8 mouse cellular contexts compared by ENCODE assay signal in the genomic region with DNA sequence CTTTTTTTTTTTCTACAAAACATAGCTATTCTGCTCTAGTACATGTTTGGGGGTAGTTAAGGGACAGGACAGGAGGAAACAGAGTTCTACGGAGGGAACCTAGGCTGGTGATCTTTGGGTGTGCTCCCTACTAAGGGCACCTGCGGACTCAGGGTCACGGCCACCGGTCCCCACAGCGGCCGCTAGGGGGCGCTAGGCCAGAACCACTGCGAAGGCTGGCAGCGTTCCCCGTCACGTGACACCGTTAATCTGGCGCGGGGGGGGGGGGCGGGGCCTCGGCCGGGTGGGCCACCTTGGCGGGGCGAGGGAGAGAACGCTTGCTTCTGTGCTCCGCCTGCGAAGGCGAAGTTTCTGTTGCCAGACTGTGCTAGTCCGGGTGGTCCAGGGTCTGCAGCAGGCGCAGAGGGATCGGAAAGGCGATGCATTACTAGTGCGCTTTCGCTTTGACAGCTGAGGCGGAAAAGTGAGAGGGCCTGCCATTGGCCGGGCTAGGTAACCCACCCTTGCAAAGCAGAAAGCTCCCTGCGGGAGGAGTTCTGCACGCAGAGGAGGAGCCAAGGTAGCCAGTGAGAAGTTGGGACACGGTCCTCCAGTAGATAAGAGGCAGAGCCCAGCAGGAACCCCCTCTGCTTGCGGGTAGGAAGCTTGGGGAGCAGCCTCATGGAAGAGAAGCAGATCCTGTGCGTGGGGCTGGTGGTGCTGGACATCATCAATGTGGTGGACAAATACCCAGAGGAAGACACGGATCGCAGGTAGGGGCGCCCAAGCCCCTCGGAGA. TPM values are rescaled to one million over a fixed set of nuclear protein-coding genes. Genes with fewer than 3 reads are reported as not detected.
DNase-seq lines count a peak whose midpoint lies in the region; ATAC-seq and TF ChIP-seq lines count a peak whose summit lies in the region.

Khk (plus strand) TSS at position 176 of the 778 bp plus-strand sequence.

- no peaks in the 10 kb centered on the region for H3K9me3 ChIP-seq in forebrain, embryonic 14.5 days (replicated peaks; ENCODE audit: control insufficient read depth, low read length)
- H3K9me3 ChIP-seq in liver, embryonic 16.5 days (replicated peaks; ENCODE audit: control insufficient read depth, low read length) = no peaks in the 10 kb centered on the region
- no peaks in the 10 kb centered on the region for H3K9me3 ChIP-seq in neural tube, embryonic 12.5 days
- H3K9me3 ChIP-seq in stomach, postnatal 0 days (ENCODE audit: control insufficient read depth, low read length) = no peaks in the 10 kb centered on the region

- no peaks in the 10 kb centered on the region for H3K27me3 ChIP-seq in forebrain, embryonic 14.5 days (replicated peaks; ENCODE audit: control insufficient read depth, insufficient read depth, low read length)
- H3K27me3 ChIP-seq in liver, embryonic 16.5 days (ENCODE audit: control insufficient read depth, insufficient read depth, low read depth, low read length) = no peaks in the 10 kb centered on the region
- H3K27me3 ChIP-seq in neural tube, embryonic 12.5 days (replicated peaks) = no peaks in the 10 kb centered on the region
- H3K27me3 ChIP-seq in stomach, postnatal 0 days (ENCODE audit: control insufficient read depth, insufficient read depth, low read length) = no peaks in the 10 kb centered on the region

- no peak for TF ChIP-seq EP300 in stomach, postnatal 0 days (optimal IDR thresholded peaks at IDR 0.05)

- peaks cover 13% of the 10 kb centered on the region; the same call in 1 of the 2 replicates for H3K4me1 ChIP-seq in forebrain, embryonic 14.5 days (ENCODE audit: control insufficient read depth, insufficient read depth, low read length)
- H3K4me1 ChIP-seq in liver, embryonic 16.5 days (ENCODE audit: control insufficient read depth, low read depth, low read length) = peaks cover 34% of the 10 kb centered on the region
- peaks cover 13% of the 10 kb centered on the region for H3K4me1 ChIP-seq in neural tube, embryonic 12.5 days
- H3K4me1 ChIP-seq in stomach, postnatal 0 days (replicated peaks; ENCODE audit: control insufficient read depth, insufficient read depth) = no peaks in the 10 kb centered on the region

- intact Hi-C loops in heart, postnatal 10 days (cut with DNase I) = loop anchor here (2.0 kb wide), 1 partner anchor 115 kb away; no protein-coding TSS in a partner anchor

- peak within 1 kb of the TSS; percentile 43 for H3K4me3 ChIP-seq in forebrain, embryonic 14.5 days (ENCODE audit: low read depth, low read length)
- H3K4me3 ChIP-seq in liver, embryonic 16.5 days (ENCODE audit: low read depth, low read length) = peak within 1 kb of the TSS; percentile 82
- H3K4me3 ChIP-seq in neural tube, embryonic 12.5 days = peak within 1 kb of the TSS; percentile 47
- H3K4me3 ChIP-seq in stomach, postnatal 0 days (ENCODE audit: low read depth, low read length) = peak within 1 kb of the TSS; percentile 47

- H3K4me2 ChIP-seq in forebrain, embryonic 14.5 days (ENCODE audit: low read length) = peak within 1 kb of the TSS; percentile 80
- H3K4me2 ChIP-seq in liver, embryonic 16.5 days (ENCODE audit: low read depth, low read length) = peak within 1 kb of the TSS; percentile 90
- peak within 1 kb of the TSS; percentile 82 for H3K4me2 ChIP-seq in neural tube, embryonic 12.5 days (replicated peaks)
- peak within 1 kb of the TSS; percentile 77 for H3K4me2 ChIP-seq in stomach, postnatal 0 days (replicated peaks; ENCODE audit: low read depth)

- peak within 1 kb of the TSS; percentile 59 for H3K9ac ChIP-seq in forebrain, embryonic 14.5 days (ENCODE audit: low read length)
- peak within 1 kb of the TSS; percentile 73 for H3K9ac ChIP-seq in liver, embryonic 16.5 days (ENCODE audit: low read depth, low read length)
- peak within 1 kb of the TSS; percentile 59 for H3K9ac ChIP-seq in neural tube, embryonic 12.5 days
- peak within 1 kb of the TSS; percentile 56 for H3K9ac ChIP-seq in stomach, postnatal 0 days (ENCODE audit: low read length)

- peak; percentile 88 for TF ChIP-seq CTCF in stomach, postnatal 0 days (IDR thresholded peaks at IDR 0.05; ENCODE audit: low read depth)

- peak within 1 kb of the TSS; percentile 58 for H3K27ac ChIP-seq in forebrain, embryonic 14.5 days (ENCODE audit: low read depth, low read length)
- H3K27ac ChIP-seq in liver, embryonic 16.5 days (ENCODE audit: low read length) = peak within 1 kb of the TSS; percentile 87
- H3K27ac ChIP-seq in neural tube, embryonic 12.5 days = 0 out of 2 replicates have a peak within 1 kb of the TSS, but pooled peaks have one; percentile 16
- peak within 1 kb of the TSS; percentile 81 for H3K27ac ChIP-seq in stomach, postnatal 0 days (replicated peaks)

- WGBS in forebrain, embryonic 14.5 days = 1% methylated on average over 40 of the region's 40 CpGs
- WGBS in liver, embryonic 16.5 days (ENCODE audit: insufficient replicate concordance) = under 1% methylated on average over 39 of the region's 40 CpGs
- under 1% methylated on average over 40 of the region's 40 CpGs for WGBS in neural tube, embryonic 12.5 days
- 2% methylated on average over 39 of the region's 40 CpGs for WGBS in stomach, postnatal 0 days

- peak; percentile 74 for ATAC-seq in cerebellum, adult (ENCODE audit: insufficient number of reproducible peaks, low FRiP score, low TSS enrichment)
- ATAC-seq in forebrain, embryonic 14.5 days = peak; percentile 75
- ATAC-seq in liver, embryonic 16.5 days (ENCODE audit: low read depth) = peak; percentile 91
- ATAC-seq in neural tube, embryonic 12.5 days (ENCODE audit: low FRiP score, low read depth) = peak; percentile 66
- peak; percentile 85 for ATAC-seq in stomach, postnatal 0 days (ENCODE audit: low FRiP score, low TSS enrichment)

- DNase-seq in ES-CJ7 (ENCODE audit: low read depth, low spot score) = peak; percentile 88
- DNase-seq in forebrain, embryonic 14.5 days (ENCODE audit: low spot score) = peak; percentile 90
- peak; percentile 91 to 96 for DNase-seq in heart, postnatal 10 days
- peak; percentile 96 for DNase-seq in kidney, postnatal 4 days
- peak; percentile 95 for DNase-seq in stomach, postnatal 0 days (ENCODE audit: low spot score)

- H3K36me3 ChIP-seq in forebrain, embryonic 14.5 days (ENCODE audit: control insufficient read depth, insufficient read depth, low read length) = no peaks in the 10 kb centered on the region
- H3K36me3 ChIP-seq in liver, embryonic 16.5 days (ENCODE audit: control insufficient read depth, insufficient read depth) = peaks cover 9% of the 10 kb centered on the region
- peaks cover 5% of the 10 kb centered on the region; the same call in 1 of the 2 replicates for H3K36me3 ChIP-seq in neural tube, embryonic 12.5 days
- H3K36me3 ChIP-seq in stomach, postnatal 0 days (ENCODE audit: control insufficient read depth, insufficient read depth, low read length) = peaks cover 16% of the 10 kb centered on the region

RNA-seq across cellular contexts. Expression of gene Khk, which starts in this region (rescaled TPM):
- polyA plus RNA-seq in forebrain, embryonic 14.5 days (2014; fragmentation: Nextera tagmentation; extraction: Ambion mirVana) = 8.3 and 11.2 TPM in 2 replicates
- 10 to 100 TPM in 1 of 2 experiments, 1 to 10 TPM in 1; 9.5 to 12.7 TPM for total RNA-seq in heart, postnatal 10 days (2021)
- polyA plus RNA-seq in liver, embryonic 16.5 days (2015; fragmentation: Nextera tagmentation; extraction: Ambion mirVana) = 31.7 and 36.0 TPM in 2 replicates
- polyA plus RNA-seq in neural tube, embryonic 12.5 days (2016; fragmentation: Nextera tagmentation; extraction: Ambion mirVana) = 6.7 and 8.6 TPM in 2 replicates
- 28.4 and 33.6 TPM in 2 replicates for polyA plus RNA-seq in stomach, postnatal 0 days (2015; fragmentation: Nextera tagmentation; extraction: Ambion mirVana)

Comparison
In these comparisons a context has a peak if more than half of its experiments do, and no peak if none do; other contexts are left out.
1. Peak in every context shown above with its lines: DNase-seq, ATAC-seq, H3K4me3 ChIP-seq and H3K27ac ChIP-seq.
2. H3K27ac ChIP-seq: peak in every context shown above with its lines; median percentile 87 in liver, embryonic 16.5 days; 81 in stomach, postnatal 0 days; 58 in forebrain, embryonic 14.5 days; 16 in neural tube, embryonic 12.5 days.